Mouse (Mus musculus): ENCODE measurements around the gene Nexmif.

DNA sequence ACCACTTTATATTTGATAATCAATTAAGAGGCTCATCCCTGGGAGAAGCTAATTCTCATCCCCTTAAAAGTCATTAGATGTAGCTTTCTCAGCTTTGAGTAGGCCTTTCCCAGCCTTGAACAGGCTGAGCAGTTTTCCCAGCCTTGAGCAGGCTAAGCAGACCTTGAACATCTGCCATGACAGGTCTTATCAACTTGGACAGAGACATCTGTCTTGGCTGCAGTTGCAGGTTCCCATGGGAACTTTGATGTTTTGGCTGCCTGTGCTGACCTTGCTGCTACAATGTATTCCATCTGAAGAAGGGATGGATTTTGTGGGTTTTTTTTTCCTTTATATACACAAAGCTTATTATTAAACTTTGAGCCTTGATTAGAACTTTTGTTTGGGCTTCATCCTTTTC is 160.7 kb downstream of the Nexmif start:
- TF ChIP-seq CTCF (IDR thresholded peaks at IDR 0.05; ENCODE audit: extremely low read depth, insufficient read length, insufficient replicate concordance, low read depth, low read length) (no peak), POLR2A (IDR thresholded peaks at IDR 0.05; ENCODE audit: low read depth, low read length) (no peak)
